Mouse (Mus musculus) right cerebral cortex, postnatal 10 days (tissue): ENCODE measurements around the gene Exoc4.
A peak's percentile ranks its signal among the peaks of the same experiment; 100 is the strongest.

ENCODE experiments used
- DNase-seq, 2 experiments: peaks; one replicate each; pipeline ENCODE4 v3.0.0; 2021; ENCODE audit warnings: low spot score in 2 of 2

The Exoc4 gene

GRCm38 (mm10) chr6:33310486-33310885 lies 61.6 kb downstream of the Exoc4 start:
- DNase-seq: no peak

GRCm38 (mm10) chr6:33322849-33323248 lies 74.0 kb downstream of the Exoc4 start:
- no peak for DNase-seq

- no peak for DNase-seq
Measured at GRCm38 (mm10) chr6:33323386-33323785, 74.5 kb downstream of the Exoc4 start.

- DNase-seq: no peak
Measured at GRCm38 (mm10) chr6:33328326-33328725, 79.4 kb downstream of the Exoc4 start.

- DNase-seq: no peak
Measured at GRCm38 (mm10) chr6:33347088-33347775, 98.3 kb downstream of the Exoc4 start.

- DNase-seq: peak; percentile 36 to 62
Measured at GRCm38 (mm10) chr6:33361613-33362012, 112.7 kb downstream of the Exoc4 start.

- DNase-seq: no peak
Measured at GRCm38 (mm10) chr6:33380517-33380916, 131.6 kb downstream of the Exoc4 start.

- DNase-seq: no peak
Measured at GRCm38 (mm10) chr6:33382176-33382575, 133.3 kb downstream of the Exoc4 start.

- no peak for DNase-seq
Measured at GRCm38 (mm10) chr6:33392020-33392419, 143.1 kb downstream of the Exoc4 start.

GRCm38 (mm10) chr6:33399491-33399890 lies 150.6 kb downstream of the Exoc4 start:
- no peak for DNase-seq

GRCm38 (mm10) chr6:33401161-33401560 lies 152.3 kb downstream of the Exoc4 start:
- DNase-seq: no peak

- DNase-seq: peak in 1 of 2 experiments; percentile 32
Measured at GRCm38 (mm10) chr6:33405562-33406275, 156.8 kb downstream of the Exoc4 start.

GRCm38 (mm10) chr6:33409586-33409985 lies 160.7 kb downstream of the Exoc4 start:
- DNase-seq: no peak

GRCm38 (mm10) chr6:33425007-33425406 lies 176.1 kb downstream of the Exoc4 start:
- DNase-seq: no peak

GRCm38 (mm10) chr6:33431207-33431787 lies 182.4 kb downstream of the Exoc4 start:
- no peak for DNase-seq

- no peak for DNase-seq
Measured at GRCm38 (mm10) chr6:33440508-33440907, 191.6 kb downstream of the Exoc4 start.

- DNase-seq: no peak
Measured at GRCm38 (mm10) chr6:33453810-33454209, 204.9 kb downstream of the Exoc4 start.

GRCm38 (mm10) chr6:33454354-33454753 lies 205.5 kb downstream of the Exoc4 start:
- DNase-seq: no peak

GRCm38 (mm10) chr6:33455238-33455637 lies 206.4 kb downstream of the Exoc4 start:
- no peak for DNase-seq

- no peak for DNase-seq
Measured at GRCm38 (mm10) chr6:33464862-33465261, 216.0 kb downstream of the Exoc4 start.

- DNase-seq: no peak
Measured at GRCm38 (mm10) chr6:33465392-33465791, 216.5 kb downstream of the Exoc4 start.

- DNase-seq: no peak
Measured at GRCm38 (mm10) chr6:33466168-33466839, 217.4 kb downstream of the Exoc4 start.
